Mouse (Mus musculus) cortical plate, adult 2 months (tissue): ENCODE results near the gene Cbfa2t3.

Experiments used
- CTCF ChIP-seq: fragments of 200-500 bp; IDR thresholded peaks from 2 replicates; pipeline ENCODE4 v1.5.1; 2011; ENCODE audit warnings: mild to moderate bottlenecking, control low read depth, low read length; ENCODE audit not compliant: insufficient read depth; ENCODE audit errors: extremely low read depth
- POLR2A ChIP-seq: fragments of 200-500 bp; IDR thresholded peaks from 2 replicates; pipeline ENCODE4 v1.6.1; 2011; ENCODE audit warnings: mild to moderate bottlenecking, low read length, control low read depth; ENCODE audit not compliant: insufficient read depth; ENCODE audit errors: extremely low read depth

DNA sequence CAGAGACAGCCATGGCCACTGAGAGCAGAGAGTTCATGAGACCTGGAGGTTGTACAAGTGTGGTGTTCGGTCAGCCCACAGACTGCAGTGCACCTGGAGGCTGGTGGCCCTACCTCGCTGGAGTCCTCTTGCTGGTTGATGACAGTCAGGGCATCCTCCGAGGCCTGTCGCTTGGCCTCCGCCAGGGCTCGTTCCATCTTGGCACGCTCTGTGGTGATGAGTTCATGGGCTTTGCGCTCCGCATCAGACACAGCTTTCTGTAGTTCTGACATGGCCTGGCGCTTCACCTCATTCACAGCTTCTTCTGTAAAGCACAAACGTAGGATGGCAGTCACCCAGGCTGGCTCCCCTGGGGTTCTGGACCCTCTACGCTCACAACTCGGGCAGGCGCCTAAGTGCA, 65.7 kb downstream of the Cbfa2t3 start:
- TF ChIP-seq CTCF = no peak
- TF ChIP-seq POLR2A = no peak
